ENCODE assay signal across 12 mouse cellular contexts in genomic region chr14:118232381-118232970, GRCm38 (mm10). TPM values are rescaled to one million over a fixed set of nuclear protein-coding genes. Genes with fewer than 3 reads are reported as not detected.
DNase-seq lines count a peak whose midpoint lies in the region; ATAC-seq and TF ChIP-seq lines count a peak whose summit lies in the region.
"Had no signal": no experiment of that assay in that cellular context is flagged by ENCODE, and none has a peak within 500 bp of the region (broad histone marks: within the 10 kb centered on the region; RNA-seq: fewer than 3 reads in every experiment).

No protein-coding gene starts in this region.

- peaks cover 78% of the 10 kb centered on the region for H3K27me3 ChIP-seq in limb, embryonic 11.5 days (ENCODE audit: control insufficient read depth, insufficient read depth, low read length)
- peaks cover 98% of the 10 kb centered on the region for H3K27me3 ChIP-seq in limb, embryonic 10.5 days (ENCODE audit: low read depth, poor library complexity, severe bottlenecking)
- no peaks in the 10 kb centered on the region for H3K27me3 ChIP-seq in forebrain, embryonic 14.5 days (replicated peaks; ENCODE audit: control insufficient read depth, insufficient read depth, low read length)
- H3K27me3 ChIP-seq in midbrain, embryonic 12.5 days = peaks cover 48% of the 10 kb centered on the region
- H3K27me3 ChIP-seq in stomach, postnatal 0 days (ENCODE audit: control insufficient read depth, insufficient read depth, low read length) = no peaks in the 10 kb centered on the region; the same call in 1 of the 2 replicates

- H3K9ac ChIP-seq in limb, embryonic 11.5 days (ENCODE audit: low read length) = no peak overlapping the region
- peak overlapping the region; percentile 47; the same call in 1 of the 2 replicates for H3K9ac ChIP-seq in forebrain, embryonic 14.5 days (ENCODE audit: low read length)
- H3K9ac ChIP-seq in midbrain, embryonic 12.5 days (replicated peaks) = peak overlapping the region; percentile 65
- no peak overlapping the region for H3K9ac ChIP-seq in stomach, postnatal 0 days (ENCODE audit: low read length)
- H3K9ac ChIP-seq: embryonic facial prominence, embryonic 12.5 days had no signal

- H3K36me3 ChIP-seq in limb, embryonic 11.5 days (ENCODE audit: control insufficient read depth, insufficient read depth, low read length) = no peaks in the 10 kb centered on the region
- no peaks in the 10 kb centered on the region for H3K36me3 ChIP-seq in limb, embryonic 10.5 days
- no peaks in the 10 kb centered on the region for H3K36me3 ChIP-seq in forebrain, embryonic 14.5 days (ENCODE audit: control insufficient read depth, insufficient read depth, low read length)
- peaks cover 10% of the 10 kb centered on the region for H3K36me3 ChIP-seq in midbrain, embryonic 12.5 days
- H3K36me3 ChIP-seq in stomach, postnatal 0 days (ENCODE audit: control insufficient read depth, insufficient read depth, low read length) = no peaks in the 10 kb centered on the region
- H3K36me3 ChIP-seq: embryonic facial prominence, embryonic 12.5 days had no signal

- H3K4me1 ChIP-seq in limb, embryonic 11.5 days (ENCODE audit: control insufficient read depth, insufficient read depth, low read length) = peaks cover 20% of the 10 kb centered on the region
- peaks cover 50% of the 10 kb centered on the region for H3K4me1 ChIP-seq in limb, embryonic 10.5 days
- peaks cover 16% of the 10 kb centered on the region for H3K4me1 ChIP-seq in forebrain, embryonic 14.5 days (ENCODE audit: control insufficient read depth, insufficient read depth, low read length)
- H3K4me1 ChIP-seq in midbrain, embryonic 12.5 days = peaks cover 54% of the 10 kb centered on the region
- no peaks in the 10 kb centered on the region; the same call in 1 of the 2 replicates for H3K4me1 ChIP-seq in stomach, postnatal 0 days (replicated peaks; ENCODE audit: control insufficient read depth, insufficient read depth)

- no peak for ATAC-seq in limb, embryonic 11.5 days (ENCODE audit: insufficient number of reproducible peaks, low FRiP score, low TSS enrichment, low read depth)
- no peak for ATAC-seq in forebrain, embryonic 14.5 days
- ATAC-seq in midbrain, embryonic 12.5 days (ENCODE audit: low FRiP score, low read depth) = no peak
- ATAC-seq in stomach, postnatal 0 days (ENCODE audit: low FRiP score, low TSS enrichment) = no peak
- ATAC-seq: CD4-positive, CD25-positive, alpha-beta regulatory T cell, adult 4 months had no signal

- DNase-seq in limb, embryonic 11.5 days (ENCODE audit: low spot score) = peak; percentile 53
- DNase-seq in limb, embryonic 10.5 days (ENCODE audit: low spot score) = no peak
- DNase-seq in forebrain, embryonic 14.5 days (ENCODE audit: low spot score) = peak; percentile 70
- DNase-seq in stomach, postnatal 0 days (ENCODE audit: low spot score) = no peak
- no peak for DNase-seq in natural killer cell, adult 2 months (ENCODE audit: low spot score in 2 of 2)
- no peak for DNase-seq in urinary bladder, adult 2 months (ENCODE audit: low spot score)
- DNase-seq in thymus, postnatal 0 days (ENCODE audit: low spot score) = no peak
- DNase-seq: gastrocnemius, postnatal 25 days had no signal

- H3K4me2 ChIP-seq in limb, embryonic 11.5 days (ENCODE audit: low read depth, severe bottlenecking) = no peak overlapping the region
- peak overlapping the region; percentile 50 for H3K4me2 ChIP-seq in forebrain, embryonic 14.5 days (ENCODE audit: low read length)
- peak overlapping the region; percentile 60 for H3K4me2 ChIP-seq in midbrain, embryonic 12.5 days (replicated peaks)
- H3K4me2 ChIP-seq in stomach, postnatal 0 days (replicated peaks; ENCODE audit: low read depth) = peak overlapping the region; percentile 53
- H3K4me2 ChIP-seq: liver, embryonic 11.5 days had no signal

- no peaks in the 10 kb centered on the region for H3K9me3 ChIP-seq in limb, embryonic 11.5 days (ENCODE audit: control insufficient read depth, low read length)
- H3K9me3 ChIP-seq in limb, embryonic 10.5 days (replicated peaks) = no peaks in the 10 kb centered on the region
- H3K9me3 ChIP-seq in forebrain, embryonic 14.5 days (replicated peaks; ENCODE audit: control insufficient read depth, low read length) = no peaks in the 10 kb centered on the region
- no peaks in the 10 kb centered on the region for H3K9me3 ChIP-seq in midbrain, embryonic 12.5 days
- H3K9me3 ChIP-seq in stomach, postnatal 0 days (ENCODE audit: control insufficient read depth, low read length) = no peaks in the 10 kb centered on the region
- H3K9me3 ChIP-seq: embryonic facial prominence, embryonic 12.5 days had no signal

- no peak for TF ChIP-seq EP300 in stomach, postnatal 0 days (optimal IDR thresholded peaks at IDR 0.05)

- H3K27ac ChIP-seq in limb, embryonic 11.5 days (replicated peaks; ENCODE audit: low read depth, low read length) = no peak overlapping the region
- H3K27ac ChIP-seq in limb, embryonic 10.5 days = no peak overlapping the region
- H3K27ac ChIP-seq in forebrain, embryonic 14.5 days (ENCODE audit: low read depth, low read length) = peak overlapping the region; percentile 31
- peak overlapping the region; percentile 86 for H3K27ac ChIP-seq in midbrain, embryonic 12.5 days (replicated peaks)
- H3K27ac ChIP-seq in stomach, postnatal 0 days (replicated peaks) = 0 out of 2 replicates have a peak overlapping the region, but pooled peaks have one; percentile 35
- H3K27ac ChIP-seq: embryonic facial prominence, embryonic 12.5 days had no signal

- 1% methylated on average over 8 of the region's 8 CpGs for WGBS in limb, embryonic 11.5 days
- 5% methylated on average over 8 of the region's 8 CpGs for WGBS in limb, embryonic 10.5 days
- WGBS in forebrain, embryonic 14.5 days = 2% methylated on average over 8 of the region's 8 CpGs
- WGBS in midbrain, embryonic 12.5 days = 2% methylated on average over 8 of the region's 8 CpGs
- WGBS in stomach, postnatal 0 days = 8% methylated on average over 8 of the region's 8 CpGs

- no peak for TF ChIP-seq CTCF in stomach, postnatal 0 days (IDR thresholded peaks at IDR 0.05; ENCODE audit: low read depth)

- H3K4me3 ChIP-seq in limb, embryonic 11.5 days (ENCODE audit: low read depth, low read length) = no peak overlapping the region
- no peak overlapping the region for H3K4me3 ChIP-seq in limb, embryonic 10.5 days
- peak overlapping the region; percentile 25 for H3K4me3 ChIP-seq in forebrain, embryonic 14.5 days (ENCODE audit: low read depth, low read length)
- H3K4me3 ChIP-seq in midbrain, embryonic 12.5 days = peak overlapping the region; percentile 38
- H3K4me3 ChIP-seq in stomach, postnatal 0 days (ENCODE audit: low read depth, low read length) = peak overlapping the region; percentile 20; the same call in 1 of the 2 replicates

RNA-seq across cellular contexts. Expression of gene Sox21, which starts 4.4 kb away (rescaled TPM):
- 0.11 and 0.13 TPM in 2 replicates for polyA plus RNA-seq in limb, embryonic 11.5 days (2014; fragmentation: Nextera tagmentation; extraction: Ambion mirVana)
- 0.08 and 0.13 TPM in 2 replicates for polyA plus RNA-seq in limb, embryonic 10.5 days (2016; fragmentation: Nextera tagmentation; extraction: Ambion mirVana)
- polyA plus RNA-seq in forebrain, embryonic 14.5 days (2014; fragmentation: Nextera tagmentation; extraction: Ambion mirVana) = 6.6 and 9.3 TPM in 2 replicates
- polyA plus RNA-seq in midbrain, embryonic 12.5 days (2016; fragmentation: Nextera tagmentation; extraction: Ambion mirVana) = 34.8 and 35.5 TPM in 2 replicates
- 6.8 and 7.9 TPM in 2 replicates for polyA plus RNA-seq in stomach, postnatal 0 days (2015; fragmentation: Nextera tagmentation; extraction: Ambion mirVana)
- 0.06 and 0.07 TPM in 2 replicates for polyA plus RNA-seq in urinary bladder, adult 2 months (2012; rRNA removed)
- 0.08 TPM in 2 replicates for polyA plus RNA-seq in thymus, postnatal 0 days (2015; fragmentation: Nextera tagmentation; extraction: Ambion mirVana)
- polyA plus RNA-seq: CD4-positive, CD25-positive, alpha-beta regulatory T cell, adult 4 months had no signal

RNA-seq across cellular contexts. Expression of gene Gm9376, which starts 34.3 kb away (rescaled TPM):
- polyA plus RNA-seq in limb, embryonic 11.5 days (2014; fragmentation: Nextera tagmentation; extraction: Ambion mirVana) = not detected in 2 replicates
- not detected in 2 replicates for polyA plus RNA-seq in limb, embryonic 10.5 days (2016; fragmentation: Nextera tagmentation; extraction: Ambion mirVana)
- polyA plus RNA-seq in forebrain, embryonic 14.5 days (2014; fragmentation: Nextera tagmentation; extraction: Ambion mirVana) = not detected in 2 replicates
- not detected in 2 replicates for polyA plus RNA-seq in midbrain, embryonic 12.5 days (2016; fragmentation: Nextera tagmentation; extraction: Ambion mirVana)
- not detected in 2 replicates for polyA plus RNA-seq in stomach, postnatal 0 days (2015; fragmentation: Nextera tagmentation; extraction: Ambion mirVana)
- not detected in 2 replicates for polyA plus RNA-seq in urinary bladder, adult 2 months (2012; rRNA removed)
- not detected in 2 replicates for polyA plus RNA-seq in thymus, postnatal 0 days (2015; fragmentation: Nextera tagmentation; extraction: Ambion mirVana)
- polyA plus RNA-seq: CD4-positive, CD25-positive, alpha-beta regulatory T cell, adult 4 months; embryonic facial prominence, embryonic 12.5 days; liver, embryonic 11.5 days had no signal

Comparison
In these comparisons a context has a peak if more than half of its experiments do, and no peak if none do; other contexts are left out.
1. DNase-seq: peak in limb, embryonic 11.5 days (single experiment) and forebrain, embryonic 14.5 days (single experiment); none in limb, embryonic 10.5 days (single experiment), stomach, postnatal 0 days (single experiment), natural killer cell, adult 2 months (0 of 2), urinary bladder, adult 2 months (single experiment) and thymus, postnatal 0 days (single experiment).
2. H3K27ac ChIP-seq: peak in forebrain, embryonic 14.5 days (single experiment), midbrain, embryonic 12.5 days (single experiment) and stomach, postnatal 0 days (single experiment); none in limb, embryonic 11.5 days (single experiment) and limb, embryonic 10.5 days (single experiment).
3. H3K4me3 ChIP-seq: peak in forebrain, embryonic 14.5 days (single experiment), midbrain, embryonic 12.5 days (single experiment) and stomach, postnatal 0 days (single experiment); none in limb, embryonic 11.5 days (single experiment) and limb, embryonic 10.5 days (single experiment).
4. H3K9ac ChIP-seq: peak in forebrain, embryonic 14.5 days (single experiment) and midbrain, embryonic 12.5 days (single experiment); none in limb, embryonic 11.5 days (single experiment) and stomach, postnatal 0 days (single experiment).